Mouse (Mus musculus): ENCODE data around the gene Usp19. TPM values are rescaled to one million over a fixed set of nuclear protein-coding genes. Genes with fewer than 3 reads are reported as not detected.

Usp19 gene
- polyA plus RNA-seq, 1 experiment from 2014 or later, result 94.3 TPM

Other genes starting within 250 kb of the Usp19 start
- 69.3 and 75.5 TPM in 2 replicates for gene Dag1, start 226.6 kb upstream of the Usp19 start, polyA plus RNA-seq (2015; fragmentation: Nextera tagmentation; extraction: Ambion mirVana)
- 129 and 149 TPM in 2 replicates for gene Nicn1, start 200.2 kb upstream of the Usp19 start, polyA plus RNA-seq (2015; fragmentation: Nextera tagmentation; extraction: Ambion mirVana)
- 28.9 and 32.1 TPM in 2 replicates for gene Amt, start 193.7 kb upstream of the Usp19 start, polyA plus RNA-seq (2015; fragmentation: Nextera tagmentation; extraction: Ambion mirVana)
- 251 and 257 TPM in 2 replicates for gene Rhoa, start 184.5 kb upstream of the Usp19 start, polyA plus RNA-seq (2015; fragmentation: Nextera tagmentation; extraction: Ambion mirVana)
- 51.4 and 54.9 TPM in 2 replicates for gene Tcta, start 184.4 kb upstream of the Usp19 start, polyA plus RNA-seq (2015; fragmentation: Nextera tagmentation; extraction: Ambion mirVana)
- 413 and 429 TPM in 2 replicates for gene Gpx1, start 151.7 kb upstream of the Usp19 start, polyA plus RNA-seq (2015; fragmentation: Nextera tagmentation; extraction: Ambion mirVana)
- gene Usp4, start 142.7 kb upstream of the Usp19 start, polyA plus RNA-seq (2015; fragmentation: Nextera tagmentation; extraction: Ambion mirVana), result 149 and 151 TPM in 2 replicates
- 2.4 and 2.7 TPM in 2 replicates for gene 1700102P08Rik, start 97.8 kb upstream of the Usp19 start, polyA plus RNA-seq (2015; fragmentation: Nextera tagmentation; extraction: Ambion mirVana)
- 1.7 and 1.8 TPM in 2 replicates for gene Ccdc36, start 62.1 kb upstream of the Usp19 start, polyA plus RNA-seq (2015; fragmentation: Nextera tagmentation; extraction: Ambion mirVana)
- gene BC048562, start 54.1 kb upstream of the Usp19 start, polyA plus RNA-seq (2015; fragmentation: Nextera tagmentation; extraction: Ambion mirVana), result not detected in 2 replicates
- gene Ccdc71, start 30.1 kb upstream of the Usp19 start, polyA plus RNA-seq (2015; fragmentation: Nextera tagmentation; extraction: Ambion mirVana), result 70.2 and 71.4 TPM in 2 replicates
- 82.8 and 87.3 TPM in 2 replicates for gene Klhdc8b, start 29.0 kb upstream of the Usp19 start, polyA plus RNA-seq (2015; fragmentation: Nextera tagmentation; extraction: Ambion mirVana)
- 19.1 and 22.7 TPM in 2 replicates for gene Lamb2, start 10.9 kb upstream of the Usp19 start, polyA plus RNA-seq (2015; fragmentation: Nextera tagmentation; extraction: Ambion mirVana)
- 64.0 and 64.6 TPM in 2 replicates for gene Qars, start 17.1 kb downstream of the Usp19 start, polyA plus RNA-seq (2015; fragmentation: Nextera tagmentation; extraction: Ambion mirVana)
- gene Qrich1, start 26.2 kb downstream of the Usp19 start, polyA plus RNA-seq (2015; fragmentation: Nextera tagmentation; extraction: Ambion mirVana), result 132 and 133 TPM in 2 replicates
- gene Impdh2, start 69.7 kb downstream of the Usp19 start, polyA plus RNA-seq (2015; fragmentation: Nextera tagmentation; extraction: Ambion mirVana), result 101 TPM in 2 replicates
- gene Ndufaf3, start 76.8 kb downstream of the Usp19 start, polyA plus RNA-seq (2015; fragmentation: Nextera tagmentation; extraction: Ambion mirVana), result 75.2 and 76.8 TPM in 2 replicates
- gene Dalrd3, start 79.3 kb downstream of the Usp19 start, polyA plus RNA-seq (2015; fragmentation: Nextera tagmentation; extraction: Ambion mirVana), result 336 and 351 TPM in 2 replicates
- gene Wdr6, start 88.1 kb downstream of the Usp19 start, polyA plus RNA-seq (2015; fragmentation: Nextera tagmentation; extraction: Ambion mirVana), result 404 and 429 TPM in 2 replicates
- gene P4htm, start 107.1 kb downstream of the Usp19 start, polyA plus RNA-seq (2015; fragmentation: Nextera tagmentation; extraction: Ambion mirVana), result 32.7 and 38.5 TPM in 2 replicates
- 51.7 and 53.3 TPM in 2 replicates for gene Arih2, start 158.8 kb downstream of the Usp19 start, polyA plus RNA-seq (2015; fragmentation: Nextera tagmentation; extraction: Ambion mirVana)
- gene Slc25a20, start 171.5 kb downstream of the Usp19 start, polyA plus RNA-seq (2015; fragmentation: Nextera tagmentation; extraction: Ambion mirVana), result 43.2 and 45.1 TPM in 2 replicates
- 67.7 and 68.4 TPM in 2 replicates for gene Prkar2a, start 198.7 kb downstream of the Usp19 start, polyA plus RNA-seq (2015; fragmentation: Nextera tagmentation; extraction: Ambion mirVana)